Mouse (Mus musculus) adrenal gland, adult 2 months (tissue): ENCODE data around the gene Agpat2. TPM values are rescaled to one million over a fixed set of nuclear protein-coding genes. Genes with fewer than 3 reads are reported as not detected.

Source experiments
- DNase-seq: peaks from one replicate; pipeline ENCODE4 v3.0.0; 2021
- polyA plus RNA-seq: library from polyadenylated mRNA; depleted of rRNA; stranded (reverse); fragments of >200 nt; gene quantifications from 2 replicates; pipeline ENCODE4 v1.2.3, GENCODE M21; 2012
- total RNA-seq, 2 experiments: library from RNA; stranded (reverse); gene quantifications; 2 replicates each; pipeline ENCODE4 v1.2.3; 2021

Agpat2 gene
- total and polyA plus RNA-seq, 3 experiments: 469 to 591 (median 584) TPM

GRCm38 (mm10) chr2:26626081-26626480 lies 21.9 kb upstream of the Agpat2 start:
- no peak for DNase-seq

GRCm38 (mm10) chr2:26625419-26625818 lies 21.2 kb upstream of the Agpat2 start:
- no peak for DNase-seq

- DNase-seq: no peak
Measured at GRCm38 (mm10) chr2:26622984-26623383, 18.8 kb upstream of the Agpat2 start.

- DNase-seq: no peak
Measured at GRCm38 (mm10) chr2:26621246-26621645, 17.0 kb upstream of the Agpat2 start.

- no peak for DNase-seq
Measured at GRCm38 (mm10) chr2:26617928-26618327, 13.7 kb upstream of the Agpat2 start.

GRCm38 (mm10) chr2:26617331-26617730 lies 13.1 kb upstream of the Agpat2 start:
- no peak for DNase-seq

GRCm38 (mm10) chr2:26615459-26616124 lies 11.4 kb upstream of the Agpat2 start:
- no peak for DNase-seq

GRCm38 (mm10) chr2:26614903-26615302 lies 10.7 kb upstream of the Agpat2 start:
- DNase-seq: peak; percentile 47

GRCm38 (mm10) chr2:26611896-26612295 lies 7.7 kb upstream of the Agpat2 start:
- no peak for DNase-seq

- no peak for DNase-seq
Measured at GRCm38 (mm10) chr2:26611054-26611453, 6.8 kb upstream of the Agpat2 start.

- DNase-seq: no peak
Measured at GRCm38 (mm10) chr2:26610526-26610925, 6.3 kb upstream of the Agpat2 start.

- DNase-seq: no peak
Measured at GRCm38 (mm10) chr2:26609261-26609661, 5.0 kb upstream of the Agpat2 start.

- DNase-seq: no peak
Measured at GRCm38 (mm10) chr2:26608781-26609180, 4.6 kb upstream of the Agpat2 start.

GRCm38 (mm10) chr2:26607056-26607910 lies 3.1 kb upstream of the Agpat2 start:
- DNase-seq: no peak

- no peak for DNase-seq
Measured at GRCm38 (mm10) chr2:26606579-26606978, 2.4 kb upstream of the Agpat2 start.

- no peak for DNase-seq
Measured at GRCm38 (mm10) chr2:26605331-26605730, 1.1 kb upstream of the Agpat2 start.

- peak; percentile 90 for DNase-seq
Measured at GRCm38 (mm10) chr2:26603159-26603558, 1.1 kb downstream of the Agpat2 start.

GRCm38 (mm10) chr2:26602631-26603030 lies 1.6 kb downstream of the Agpat2 start:
- no peak for DNase-seq

GRCm38 (mm10) chr2:26601595-26601994 lies 2.6 kb downstream of the Agpat2 start:
- peak; percentile 51 for DNase-seq

- peak; percentile 57 for DNase-seq
Measured at GRCm38 (mm10) chr2:26600664-26601063, 3.6 kb downstream of the Agpat2 start.

- DNase-seq: peak; percentile 36
Measured at GRCm38 (mm10) chr2:26599965-26600364, 4.3 kb downstream of the Agpat2 start.

GRCm38 (mm10) chr2:26598462-26598861 lies 5.8 kb downstream of the Agpat2 start:
- DNase-seq: no peak

GRCm38 (mm10) chr2:26597810-26598209 lies 6.4 kb downstream of the Agpat2 start:
- no peak for DNase-seq
